Mouse (Mus musculus) ES-Bruce4 (cell line): ENCODE data around the gene Iqck. TPM values are rescaled to one million over a fixed set of nuclear protein-coding genes. Genes with fewer than 3 reads are reported as not detected.

Experiments used
- H3K27ac ChIP-seq: 2 replicates; pipeline ENCODE4 v1.5.1; 2012; ENCODE audit warnings: low read length, inconsistent platforms; ENCODE audit not compliant: insufficient read depth
- H3K27me3 ChIP-seq: 2 replicates; pipeline ENCODE4 v1.6.1; 2012; ENCODE audit warnings: mild to moderate bottlenecking, low read length, inconsistent platforms; ENCODE audit not compliant: control insufficient read depth, poor library complexity, insufficient read depth, severe bottlenecking
- H3K36me3 ChIP-seq: 2 replicates; pipeline ENCODE4 v1.6.1; 2012; ENCODE audit warnings: inconsistent platforms, mild to moderate bottlenecking, low read length, moderate library complexity; ENCODE audit not compliant: control insufficient read depth, poor library complexity, insufficient read depth, severe bottlenecking
- H3K4me1 ChIP-seq: one replicate; pipeline ENCODE4 v1.8.1; 2011; ENCODE audit warnings: low read length; ENCODE audit not compliant: control insufficient read depth, insufficient read depth
- H3K4me3 ChIP-seq: 2 replicates; pipeline ENCODE4 v1.5.1; 2011; ENCODE audit warnings: low read depth, mild to moderate bottlenecking, low read length
- H3K9ac ChIP-seq: 2 replicates; pipeline ENCODE4 v1.6.1; 2012; ENCODE audit warnings: low read depth, mild to moderate bottlenecking, inconsistent platforms; ENCODE audit not compliant: poor library complexity, severe bottlenecking
- H3K9me3 ChIP-seq: replicated peaks from 2 replicates; pipeline ENCODE4 v1.6.1; 2012; ENCODE audit warnings: mild to moderate bottlenecking, low read length, inconsistent platforms; ENCODE audit not compliant: control insufficient read depth, poor library complexity, insufficient read depth, severe bottlenecking
- CTCF ChIP-seq: IDR thresholded peaks from one replicate; pipeline ENCODE4 v1.8.1; 2011; ENCODE audit warnings: low read depth, low read length
- EP300 ChIP-seq: IDR thresholded peaks from 2 replicates; pipeline ENCODE4 v1.6.1; 2011; ENCODE audit warnings: low read depth, low read length; ENCODE audit not compliant: insufficient read depth
- POLR2A ChIP-seq: IDR thresholded peaks from one replicate; pipeline ENCODE4 v1.8.1; 2011; ENCODE audit warnings: low read length; ENCODE audit not compliant: insufficient read depth
- polyA plus RNA-seq: library from polyadenylated mRNA; stranded (reverse); fragments of >200 nt; gene quantifications from 2 replicates; pipeline ENCODE4 v1.2.4, GENCODE M21; 2011; ENCODE audit warnings: low read depth; ENCODE audit not compliant: missing spikeins, insufficient read depth, insufficient read length

The Iqck gene
- polyA plus RNA-seq, 1 experiment: 0.73 TPM

- H3K27ac ChIP-seq: peak overlapping the region; percentile 63
- peak overlapping the region; percentile 7; the same call in 1 of the 2 replicates for H3K4me3 ChIP-seq
- H3K36me3 ChIP-seq: peaks cover 67% of the 10 kb centered on the region
- TF ChIP-seq EP300 (peak; percentile 96), POLR2A (no peak), CTCF (no peak)
- no peaks in the 10 kb centered on the region for H3K27me3 ChIP-seq
- H3K4me1 ChIP-seq: peaks cover 5% of the 10 kb centered on the region
- no peaks in the 10 kb centered on the region for H3K9me3 ChIP-seq
- H3K9ac ChIP-seq: 0 out of 2 replicates have a peak overlapping the region, but pooled peaks have one; percentile 1
Observed at GRCm38 (mm10) chr7:118848796-118849195, 6.8 kb upstream of the Iqck start.

- Histone ChIP-seq H3K4me1 (peaks cover 5% of the 10 kb centered on the region), H3K4me3 (no peak overlapping the region), H3K9me3 (no peaks in the 10 kb centered on the region), H3K9ac (0 out of 2 replicates have a peak overlapping the region, but pooled peaks have one; percentile 1), H3K27me3 (no peaks in the 10 kb centered on the region), H3K27ac (peak overlapping the region; percentile 57), H3K36me3 (peaks cover 58% of the 10 kb centered on the region)
- TF ChIP-seq CTCF (no peak), EP300 (no peak), POLR2A (no peak)
Observed at GRCm38 (mm10) chr7:118849543-118850250, 5.9 kb upstream of the Iqck start.

GRCm38 (mm10) chr7:118850676-118851290 is 4.8 kb upstream of the Iqck start:
- H3K9me3 ChIP-seq: no peaks in the 10 kb centered on the region
- peak overlapping the region; percentile 3; the same call in 1 of the 2 replicates for H3K4me3 ChIP-seq
- H3K4me1 ChIP-seq: peaks cover 5% of the 10 kb centered on the region
- H3K27ac ChIP-seq: peak overlapping the region; percentile 34
- H3K9ac ChIP-seq: no peak overlapping the region
- peaks cover 49% of the 10 kb centered on the region for H3K36me3 ChIP-seq
- TF ChIP-seq POLR2A (no peak), EP300 (0 out of 2 replicates have a peak, but pooled peaks have one; percentile 59)
- no peaks in the 10 kb centered on the region for H3K27me3 ChIP-seq

- H3K36me3 ChIP-seq: peaks cover 41% of the 10 kb centered on the region
- no peak overlapping the region for H3K9ac ChIP-seq
- peak overlapping the region; percentile 34 for H3K27ac ChIP-seq
Observed at GRCm38 (mm10) chr7:118851571-118851970, 4.0 kb upstream of the Iqck start.

GRCm38 (mm10) chr7:118852611-118853010 is 2.9 kb upstream of the Iqck start:
- H3K36me3 ChIP-seq: peaks cover 33% of the 10 kb centered on the region
- H3K9me3 ChIP-seq: no peaks in the 10 kb centered on the region
- peaks cover 5% of the 10 kb centered on the region for H3K4me1 ChIP-seq
- no peak overlapping the region for H3K27ac ChIP-seq
- TF ChIP-seq CTCF: no peak
- TF ChIP-seq POLR2A: no peak
- TF ChIP-seq EP300: no peak
- H3K9ac ChIP-seq: no peak overlapping the region
- H3K4me3 ChIP-seq: no peak overlapping the region
- no peaks in the 10 kb centered on the region for H3K27me3 ChIP-seq

More at GRCm38 (mm10) chr7:118851571-118851970, 4.0 kb upstream of the Iqck start:
- TF ChIP-seq CTCF: no peak
- no peak for TF ChIP-seq POLR2A
- no peaks in the 10 kb centered on the region for H3K9me3 ChIP-seq
- H3K4me1 ChIP-seq: peaks cover 5% of the 10 kb centered on the region
- H3K4me3 ChIP-seq: no peak overlapping the region
- no peaks in the 10 kb centered on the region for H3K27me3 ChIP-seq

- no peaks in the 10 kb centered on the region for H3K9me3 ChIP-seq
- peak overlapping the region; percentile 95 for H3K4me3 ChIP-seq
- H3K27ac ChIP-seq: no peak overlapping the region
- peaks cover 2% of the 10 kb centered on the region for H3K4me1 ChIP-seq
- peaks cover 24% of the 10 kb centered on the region for H3K36me3 ChIP-seq
- H3K9ac ChIP-seq: peak overlapping the region; percentile 65
- no peak for TF ChIP-seq POLR2A
- TF ChIP-seq CTCF: no peak
- no peak for TF ChIP-seq EP300
- no peaks in the 10 kb centered on the region for H3K27me3 ChIP-seq
Observed at GRCm38 (mm10) chr7:118854606-118855005, 946 bp upstream of the Iqck start.
